Mouse (Mus musculus) cerebellum, postnatal 10 days (tissue): ENCODE measurements around the gene Gm17535.
"Not testable (repeated sequence)": the region's sequence is repeated elsewhere in the genome, so short reads cannot be mapped to it uniquely, and the experiment has no call there.

ENCODE experiments used
- DNase-seq, 2 experiments: peaks; one replicate each; pipeline ENCODE4 v3.0.0; 2021; ENCODE audit warnings: mixed read lengths in 2 of 2

Gene Gm17535

GRCm38 (mm10) chr9:3024912-3025467 is 9.4 kb upstream of the Gm17535 start, which contains the start of gene Gm10717:
Gene Gm10717 (plus strand): TSS chr9:3025417.
- not testable (repeated sequence) for DNase-seq

- peak; percentile 29 to 68 for DNase-seq
Measured at GRCm38 (mm10) chr9:3025653-3026052, 8.7 kb upstream of the Gm17535 start.

- DNase-seq: not testable (repeated sequence)
Measured at GRCm38 (mm10) chr9:3026136-3026535, 8.3 kb upstream of the Gm17535 start.

- not testable (repeated sequence) for DNase-seq
Measured at GRCm38 (mm10) chr9:3026741-3027140, 7.7 kb upstream of the Gm17535 start.

GRCm38 (mm10) chr9:3027200-3027599 is 7.2 kb upstream of the Gm17535 start:
- DNase-seq: not testable (repeated sequence)

GRCm38 (mm10) chr9:3029276-3030000 is 5.0 kb upstream of the Gm17535 start:
- peak; percentile 1 to 8 for DNase-seq

GRCm38 (mm10) chr9:3030677-3031318 is 3.6 kb upstream of the Gm17535 start:
- DNase-seq: peak in 1 of 2 experiments; percentile 2

GRCm38 (mm10) chr9:3036577-3036976 is 2.2 kb downstream of the Gm17535 start, which contains the start of gene Gm10715:
Gene Gm10715 (plus strand): TSS chr9:3036877.
- not testable (repeated sequence) for DNase-seq

- DNase-seq: not testable (repeated sequence)
Measured at GRCm38 (mm10) chr9:3038161-3038560, 3.8 kb downstream of the Gm17535 start.
